Mouse (Mus musculus) ES-E14 (cell line): ENCODE data around the gene Slc48a1. TPM values are rescaled to one million over a fixed set of nuclear protein-coding genes. Genes with fewer than 3 reads are reported as not detected.

ENCODE experiments used
- DNase-seq: peaks from one replicate; pipeline ENCODE4 v3.0.0-alpha.2; 2013; ENCODE audit warnings: low read depth, low spot score
- H3K27ac ChIP-seq: 2 replicates; pipeline ENCODE4 v1.5.1; 2012; ENCODE audit warnings: low read depth, mild to moderate bottlenecking, low read length, moderate library complexity, mixed read lengths; ENCODE audit not compliant: poor library complexity, insufficient read depth, severe bottlenecking
- H3K36me3 ChIP-seq: 2 replicates; pipeline ENCODE4 v1.6.1; 2012; ENCODE audit warnings: mild to moderate bottlenecking, low read length, moderate library complexity, mixed read lengths; ENCODE audit not compliant: control insufficient read depth, poor library complexity, insufficient read depth, severe bottlenecking
- H3K4me1 ChIP-seq, 2 experiments: fragments of 150-350 bp in 1 of 2; sonication (generic) in 1 of 2; 2 replicates each; pipeline ENCODE4 v1.6.1; 2012; ENCODE audit warnings: low read length in 2 of 2, mild to moderate bottlenecking in 1 of 2, mixed read lengths in 1 of 2; ENCODE audit not compliant: control insufficient read depth in 2 of 2, insufficient read depth in 2 of 2, poor library complexity in 1 of 2
- H3K4me3 ChIP-seq, 2 experiments: fragments of 150-350 bp in 1 of 2; sonication (generic) in 1 of 2; 2 replicates each; pipeline ENCODE4 v1.5.1; 2012; ENCODE audit warnings: low read length in 2 of 2, low read depth in 1 of 2, mild to moderate bottlenecking in 1 of 2, mixed read lengths in 1 of 2; ENCODE audit not compliant: insufficient read depth in 1 of 2, poor library complexity in 1 of 2, severe bottlenecking in 1 of 2
- H3K9ac ChIP-seq: 2 replicates; pipeline ENCODE4 v1.6.1; 2012; ENCODE audit warnings: low read depth, mild to moderate bottlenecking, low read length, mixed read lengths; ENCODE audit not compliant: poor library complexity, insufficient read depth, severe bottlenecking
- H3K9me3 ChIP-seq: fragments of 150-350 bp; sonication (generic); 2 replicates; pipeline ENCODE4 v1.6.1; 2012; ENCODE audit warnings: low read depth, mild to moderate bottlenecking, low read length; ENCODE audit not compliant: control insufficient read depth, insufficient read depth
- CHD2 ChIP-seq: IDR thresholded peaks from 2 replicates; pipeline ENCODE4 v1.6.1; 2014; ENCODE audit warnings: mild to moderate bottlenecking, low read depth, low read length, inconsistent platforms
- HCFC1 ChIP-seq: IDR thresholded peaks from 2 replicates; pipeline ENCODE4 v1.6.1; 2012; ENCODE audit warnings: low read length, inconsistent platforms, borderline replicate concordance; ENCODE audit not compliant: insufficient read depth
- MAFK ChIP-seq: IDR thresholded peaks from 2 replicates; pipeline ENCODE4 v1.6.1; 2014; ENCODE audit warnings: mild to moderate bottlenecking, low read depth, low read length, inconsistent platforms; ENCODE audit not compliant: insufficient read depth
- ZC3H11A ChIP-seq: IDR thresholded peaks from 2 replicates; pipeline ENCODE4 v1.6.1; 2012; ENCODE audit warnings: low read depth, mild to moderate bottlenecking, inconsistent platforms, low read length, borderline replicate concordance
- ZNF384 ChIP-seq: IDR thresholded peaks from 2 replicates; pipeline ENCODE4 v1.6.1; 2012; ENCODE audit warnings: low read depth, low read length, inconsistent platforms
- in situ Hi-C, 2 experiments: fragments of 600-800 bp; cut with MboI; formaldehyde crosslinking; loops; one replicate each; pipeline ENCODE4 v1.15.1; 2025; ENCODE audit warnings: low sequenced_read_pairs in 2 of 2, inconsistent platforms in 1 of 2; ENCODE audit not compliant: unreplicated experiment in 2 of 2
- total RNA-seq: library from RNA; depleted of rRNA; stranded (reverse); fragments of 300-350 nt; gene quantifications from 2 replicates; pipeline ENCODE4 v1.2.3, GENCODE M21; 2012

Slc48a1 gene
- total RNA-seq, 1 experiment = 18.6 TPM

DNA sequence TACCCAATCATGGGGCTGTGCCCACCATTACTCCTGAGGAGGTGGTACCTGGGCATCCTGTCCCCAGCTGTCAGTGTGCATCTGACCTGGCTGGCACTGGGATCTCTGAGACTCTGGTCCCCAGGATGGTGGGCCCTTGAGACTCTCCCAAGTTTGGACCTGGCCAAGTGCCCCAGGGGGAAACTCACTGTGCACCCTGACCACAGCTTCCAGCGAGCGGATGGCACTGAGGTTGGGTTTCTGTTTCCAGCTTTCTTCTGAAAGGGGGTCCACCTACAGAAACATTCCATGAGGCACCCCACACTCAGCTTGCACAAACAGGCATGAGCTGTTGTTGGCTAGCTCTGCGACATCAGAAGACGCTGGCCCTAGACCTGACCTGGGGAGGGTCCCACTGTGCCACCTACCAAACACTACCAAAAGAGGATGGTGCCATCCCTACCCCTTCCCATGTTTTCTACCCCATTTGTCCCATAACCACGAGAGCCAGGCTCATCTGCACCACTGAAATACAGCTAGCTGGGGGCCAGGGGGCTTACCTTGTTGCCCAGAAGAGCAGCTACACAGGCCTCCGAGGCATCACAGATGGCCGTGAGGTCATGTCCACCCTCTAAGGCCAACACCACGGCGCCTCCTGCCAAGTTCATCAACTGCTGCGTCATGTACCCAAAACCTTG is 17.4 kb downstream of the Slc48a1 start:
- TF ChIP-seq ZC3H11A (no peak), CHD2 (no peak), MAFK (no peak), HCFC1 (no peak), ZNF384 (no peak)
- 0 out of 4 replicates have a peak, but pooled peaks cover 0 to under 1% of the 10 kb centered on the region in 2 experiments for H3K4me1 ChIP-seq
- peaks cover 2% of the 10 kb centered on the region; the same call in 1 of the 2 replicates for H3K36me3 ChIP-seq
- no peak overlapping the region for H3K9ac ChIP-seq
- in situ Hi-C loops = no loop called here
- no peak overlapping the region for H3K27ac ChIP-seq
- DNase-seq = no peak
- H3K4me3 ChIP-seq = no peak overlapping the region
- H3K9me3 ChIP-seq = no peaks in the 10 kb centered on the region

DNA sequence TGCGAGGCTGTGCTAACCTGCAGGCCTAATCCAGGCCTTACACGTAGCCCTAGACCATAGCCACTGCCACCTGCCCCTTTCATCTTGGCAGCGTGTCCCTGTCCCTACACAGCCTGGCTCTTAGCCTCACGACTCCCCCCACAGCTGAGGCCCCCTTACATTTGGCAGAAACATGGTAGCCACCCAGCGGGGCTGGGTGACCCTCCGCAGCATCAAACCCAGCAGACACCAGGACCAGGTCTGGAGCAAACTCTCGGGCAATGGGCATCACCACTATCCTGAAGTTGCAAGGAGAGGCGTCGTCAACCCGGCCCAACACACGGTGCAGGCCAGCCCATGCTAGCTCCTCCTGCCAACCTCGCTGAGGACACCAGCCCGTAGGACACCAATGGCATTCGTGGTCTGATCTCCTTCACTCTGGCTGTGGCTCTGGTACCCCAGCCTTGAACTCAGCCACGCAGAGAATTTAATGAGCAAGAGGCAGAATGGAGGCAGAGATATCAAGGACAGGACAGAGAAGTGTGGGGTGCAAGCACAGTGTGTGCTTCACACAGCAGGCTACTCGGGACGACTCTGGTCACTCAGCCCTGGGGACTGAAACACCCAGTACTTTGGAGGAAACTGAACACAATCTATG is 18.5 kb downstream of the Slc48a1 start:
- Histone ChIP-seq H3K9ac (no peak overlapping the region), H3K9me3 (no peaks in the 10 kb centered on the region), H3K4me3 (no peak overlapping the region), H3K27ac (no peak overlapping the region), H3K36me3 (peaks cover 2% of the 10 kb centered on the region; the same call in 1 of the 2 replicates), H3K4me1 (0 out of 4 replicates have a peak, but pooled peaks cover 0 to 2% of the 10 kb centered on the region in 2 experiments)
- TF ChIP-seq MAFK (no peak), ZNF384 (no peak)
- no peak for DNase-seq
- in situ Hi-C loops = no loop called here

DNA sequence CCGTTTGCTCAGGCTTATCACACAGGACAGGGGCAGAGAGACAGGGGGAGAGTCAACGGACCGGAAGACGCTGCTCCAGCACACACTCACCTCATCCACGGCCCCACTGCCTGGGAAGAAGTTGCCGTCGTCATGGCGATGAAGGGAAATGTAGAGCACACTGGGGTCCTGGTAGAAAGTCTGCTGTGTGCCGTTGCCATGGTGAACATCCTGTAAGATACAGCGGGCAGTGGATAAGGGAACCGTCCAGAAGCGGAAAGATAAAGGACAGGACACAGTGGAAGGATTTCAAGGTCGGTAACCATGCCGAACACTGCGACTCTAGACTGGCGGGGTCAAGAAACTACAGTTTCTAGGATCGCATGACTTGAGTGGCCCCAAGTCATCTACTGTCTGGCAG is 19.8 kb downstream of the Slc48a1 start:
- Histone ChIP-seq H3K9me3 (no peaks in the 10 kb centered on the region), H3K4me3 (no peak overlapping the region), H3K4me1 (peaks cover 0 to 7% of the 10 kb centered on the region in 2 experiments; a peak in 1 of 4 replicates), H3K36me3 (peaks cover 2% of the 10 kb centered on the region; the same call in 1 of the 2 replicates), H3K27ac (no peak overlapping the region), H3K9ac (no peak overlapping the region)
- no peak for DNase-seq
- in situ Hi-C loops = no loop called here
- TF ChIP-seq CHD2 = no peak
- no peak for TF ChIP-seq ZNF384
- no peak for TF ChIP-seq ZC3H11A
- no peak for TF ChIP-seq HCFC1
- TF ChIP-seq MAFK = no peak

DNA sequence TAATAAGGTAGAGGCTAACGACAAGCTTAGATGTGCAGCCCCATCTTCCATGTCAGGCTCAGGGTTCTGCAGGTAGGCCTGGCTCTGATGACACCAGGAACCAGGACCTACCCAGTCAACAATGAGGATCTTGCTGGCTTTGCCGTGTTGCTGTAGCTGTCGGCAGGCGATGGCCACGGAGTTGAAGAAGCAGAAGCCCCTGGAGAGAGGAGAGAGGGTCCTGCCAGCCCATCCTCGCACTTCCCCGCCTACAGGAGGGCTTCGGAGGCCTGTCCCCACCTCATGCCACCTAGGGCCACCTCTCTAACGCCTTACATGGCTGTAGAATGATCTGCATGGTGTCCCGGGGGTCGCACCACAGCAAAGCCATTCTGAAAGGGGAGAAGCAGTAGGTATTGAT is 21.1 kb downstream of the Slc48a1 start:
- DNase-seq = no peak
- peaks cover 2% of the 10 kb centered on the region; the same call in 1 of the 2 replicates for H3K36me3 ChIP-seq
- H3K9me3 ChIP-seq = no peaks in the 10 kb centered on the region
- TF ChIP-seq MAFK (no peak), ZNF384 (no peak), ZC3H11A (no peak), CHD2 (no peak), HCFC1 (no peak)
- H3K4me3 ChIP-seq = no peak overlapping the region
- no peak overlapping the region for H3K27ac ChIP-seq
- no peak overlapping the region for H3K9ac ChIP-seq
- H3K4me1 ChIP-seq = peaks cover 0 to 7% of the 10 kb centered on the region in 2 experiments; a peak in 1 of 4 replicates
- in situ Hi-C loops = no loop called here
